Mouse (Mus musculus) skeletal muscle tissue, adult 2 months (tissue): ENCODE measurements at regions not wholly inside any gene's neighbourhood (a gene's known extent, or its start where the extent isn't known, plus 50 kb on each side); places are given as distances from the start of the nearest gene placed in this dataset.

ENCODE experiments used
- DNase-seq: peaks from one replicate; pipeline ENCODE4 v3.0.0-alpha.2; 2012; ENCODE audit warnings: low read depth, low spot score

GRCm38 (mm10) chr9:84408260-84409203, 483.6 kb downstream of the Bckdhb start:
- no peak for DNase-seq
